Mouse (Mus musculus) embryonic facial prominence, embryonic 15.5 days (tissue): ENCODE measurements around the gene Wasf3. TPM values are rescaled to one million over a fixed set of nuclear protein-coding genes. Genes with fewer than 3 reads are reported as not detected.
"Not testable (repeated sequence)": the region's sequence is repeated elsewhere in the genome, so short reads cannot be mapped to it uniquely, and the experiment has no call there.

Experiments
- ATAC-seq: fragments of 200-750 bp; cut with Nextera tagmentation; 2 replicates; pipeline ENCODE4 v1.8.0; 2017; ENCODE audit warnings: low read depth, moderate TSS enrichment; ENCODE audit not compliant: insufficient number of reproducible peaks, low FRiP score, low TSS enrichment
- H3K27ac ChIP-seq: fragments of 300-500 bp; sonication (generic); replicated peaks from 2 replicates; pipeline ENCODE4 v1.5.1; 2015; ENCODE audit warnings: mild to moderate bottlenecking, inconsistent platforms
- H3K27me3 ChIP-seq: fragments of 300-500 bp; sonication (generic); 2 replicates; pipeline ENCODE4 v1.6.1; 2015; ENCODE audit warnings: inconsistent platforms
- H3K36me3 ChIP-seq: fragments of 300-500 bp; sonication (generic); 2 replicates; pipeline ENCODE4 v1.6.1; 2015; ENCODE audit warnings: mild to moderate bottlenecking, inconsistent platforms
- H3K4me1 ChIP-seq: fragments of 300-500 bp; sonication (generic); 2 replicates; pipeline ENCODE4 v1.6.1; 2015; ENCODE audit warnings: inconsistent platforms
- H3K4me2 ChIP-seq: fragments of 300-500 bp; sonication (generic); replicated peaks from 2 replicates; pipeline ENCODE4 v1.6.1; 2015; ENCODE audit warnings: mild to moderate bottlenecking, inconsistent platforms
- H3K4me3 ChIP-seq: fragments of 300-500 bp; sonication (generic); replicated peaks from 2 replicates; pipeline ENCODE4 v1.5.1; 2015; ENCODE audit warnings: mild to moderate bottlenecking, inconsistent platforms
- H3K9ac ChIP-seq: fragments of 300-500 bp; sonication (generic); 2 replicates; pipeline ENCODE4 v1.6.1; 2015; ENCODE audit warnings: inconsistent platforms
- H3K9me3 ChIP-seq: fragments of 300-500 bp; sonication (generic); replicated peaks from 2 replicates; pipeline ENCODE4 v1.6.1; 2016; ENCODE audit warnings: inconsistent platforms
- WGBS: fragments of 180-500 bp; shearing (Covaris S2); methylation state at CpG from one replicate; pipeline ENCODE4 v1.1.7; 2015; 5-methylcytosine and 5-hydroxymethylcytosine counted together
- polyA plus RNA-seq: library from polyadenylated mRNA; unstranded; fragments of >200 nt; fragmentation: Nextera tagmentation; extraction: Ambion mirVana; gene quantifications from 2 replicates; pipeline ENCODE4 v1.2.1, GENCODE M21; 2015

The Wasf3 gene
- polyA plus RNA-seq, 1 experiment from 2014 or later, result 3.5 TPM

- H3K9ac ChIP-seq, H3K27me3 ChIP-seq, H3K4me3 ChIP-seq, H3K27ac ChIP-seq, ATAC-seq, H3K9me3 ChIP-seq, H3K4me2 ChIP-seq, H3K4me1 ChIP-seq, H3K36me3 ChIP-seq: not testable (repeated sequence)
- WGBS, result 87% methylated on average over 6 of the region's 6 CpGs
These were observed 16.2 kb downstream of the Wasf3 start for GRCm38 (mm10) chr5:146401012-146401411.

GRCm38 (mm10) chr5:146402311-146402710 lies 17.5 kb downstream of the Wasf3 start:
- WGBS, result 83% methylated on average over 11 of the region's 11 CpGs
- Histone ChIP-seq H3K9ac (no peak overlapping the region), H3K27me3 (no peaks in the 10 kb centered on the region), H3K4me1 (no peaks in the 10 kb centered on the region), H3K4me3 (no peak overlapping the region), H3K9me3 (no peaks in the 10 kb centered on the region), H3K4me2 (no peak overlapping the region), H3K36me3 (no peaks in the 10 kb centered on the region), H3K27ac (no peak overlapping the region)
- no peak for ATAC-seq

GRCm38 (mm10) chr5:146403923-146404322 lies 19.1 kb downstream of the Wasf3 start:
- WGBS, result 37% methylated on average over 2 of the region's 2 CpGs

GRCm38 (mm10) chr5:146406133-146406532 lies 21.3 kb downstream of the Wasf3 start:
- no peak overlapping the region for H3K4me2 ChIP-seq
- ATAC-seq, result no peak
- WGBS, result 100% methylated on average over 1 of the region's 1 CpGs
- H3K36me3 ChIP-seq, result no peaks in the 10 kb centered on the region
- H3K9me3 ChIP-seq, result no peaks in the 10 kb centered on the region
- H3K27ac ChIP-seq, result no peak overlapping the region
- no peaks in the 10 kb centered on the region for H3K27me3 ChIP-seq
- no peak overlapping the region for H3K9ac ChIP-seq
- peaks cover 5% of the 10 kb centered on the region; the same call in 1 of the 2 replicates for H3K4me1 ChIP-seq
- no peak overlapping the region for H3K4me3 ChIP-seq

More at GRCm38 (mm10) chr5:146403923-146404322, 19.1 kb downstream of the Wasf3 start:
- Histone ChIP-seq H3K4me2 (no peak overlapping the region), H3K4me1 (no peaks in the 10 kb centered on the region), H3K27me3 (no peaks in the 10 kb centered on the region), H3K4me3 (no peak overlapping the region), H3K9me3 (no peaks in the 10 kb centered on the region), H3K27ac (no peak overlapping the region), H3K36me3 (no peaks in the 10 kb centered on the region), H3K9ac (no peak overlapping the region)
- no peak for ATAC-seq

- WGBS, result 57% methylated on average over 3 of the region's 3 CpGs
- peaks cover 8% of the 10 kb centered on the region; the same call in 1 of the 2 replicates for H3K4me1 ChIP-seq
- H3K4me3 ChIP-seq, result no peak overlapping the region
- no peaks in the 10 kb centered on the region for H3K9me3 ChIP-seq
- H3K27me3 ChIP-seq, result no peaks in the 10 kb centered on the region
- H3K36me3 ChIP-seq, result no peaks in the 10 kb centered on the region
- no peak for ATAC-seq
- no peak overlapping the region for H3K27ac ChIP-seq
- H3K4me2 ChIP-seq, result no peak overlapping the region
- H3K9ac ChIP-seq, result no peak overlapping the region
These were observed 23.0 kb downstream of the Wasf3 start for GRCm38 (mm10) chr5:146407791-146408190.

GRCm38 (mm10) chr5:146408604-146409003 lies 23.8 kb downstream of the Wasf3 start:
- Histone ChIP-seq H3K9me3 (no peaks in the 10 kb centered on the region), H3K4me2 (no peak overlapping the region), H3K4me1 (peaks cover 8% of the 10 kb centered on the region; the same call in 1 of the 2 replicates), H3K36me3 (no peaks in the 10 kb centered on the region), H3K27ac (no peak overlapping the region), H3K9ac (no peak overlapping the region), H3K4me3 (no peak overlapping the region), H3K27me3 (no peaks in the 10 kb centered on the region)
- WGBS, result 55% methylated on average over 8 of the region's 8 CpGs
- no peak for ATAC-seq

GRCm38 (mm10) chr5:146410821-146411220 lies 26.0 kb downstream of the Wasf3 start:
- H3K4me2 ChIP-seq, result 0 out of 2 replicates have a peak overlapping the region, but pooled peaks have one; percentile 10
- 75% methylated on average over 4 of the region's 4 CpGs for WGBS
- H3K36me3 ChIP-seq, result no peaks in the 10 kb centered on the region
- H3K27me3 ChIP-seq, result no peaks in the 10 kb centered on the region
- no peak overlapping the region for H3K4me3 ChIP-seq
- H3K9me3 ChIP-seq, result no peaks in the 10 kb centered on the region
- no peak overlapping the region for H3K27ac ChIP-seq
- no peak overlapping the region for H3K9ac ChIP-seq
- peaks cover 16% of the 10 kb centered on the region for H3K4me1 ChIP-seq
- ATAC-seq, result no peak

GRCm38 (mm10) chr5:146412743-146413430 lies 28.1 kb downstream of the Wasf3 start:
- H3K27me3 ChIP-seq, result no peaks in the 10 kb centered on the region
- no peaks in the 10 kb centered on the region for H3K9me3 ChIP-seq
- no peak; the same call in 1 of the 2 replicates for ATAC-seq
- 67% methylated on average over 15 of the region's 15 CpGs for WGBS
- no peak overlapping the region for H3K9ac ChIP-seq
- H3K36me3 ChIP-seq, result no peaks in the 10 kb centered on the region
- H3K27ac ChIP-seq, result no peak overlapping the region
- H3K4me3 ChIP-seq, result no peak overlapping the region
- peaks cover 16% of the 10 kb centered on the region for H3K4me1 ChIP-seq
- no peak overlapping the region for H3K4me2 ChIP-seq

GRCm38 (mm10) chr5:146414611-146415010 lies 29.8 kb downstream of the Wasf3 start:
- Histone ChIP-seq H3K27ac (no peak overlapping the region), H3K27me3 (no peaks in the 10 kb centered on the region), H3K4me3 (no peak overlapping the region), H3K4me2 (no peak overlapping the region), H3K9ac (no peak overlapping the region), H3K4me1 (peaks cover 16% of the 10 kb centered on the region), H3K36me3 (no peaks in the 10 kb centered on the region), H3K9me3 (no peaks in the 10 kb centered on the region)
- WGBS, result 68% methylated on average over 4 of the region's 4 CpGs
- no peak for ATAC-seq

GRCm38 (mm10) chr5:146415218-146415617 lies 30.4 kb downstream of the Wasf3 start:
- no peaks in the 10 kb centered on the region for H3K36me3 ChIP-seq
- no peak overlapping the region for H3K27ac ChIP-seq
- H3K4me1 ChIP-seq, result peaks cover 16% of the 10 kb centered on the region
- no peak overlapping the region for H3K9ac ChIP-seq
- no peak overlapping the region for H3K4me3 ChIP-seq
- no peaks in the 10 kb centered on the region for H3K27me3 ChIP-seq
- H3K4me2 ChIP-seq, result no peak overlapping the region
- no peaks in the 10 kb centered on the region for H3K9me3 ChIP-seq
- ATAC-seq, result no peak
- 74% methylated on average over 12 of the region's 12 CpGs for WGBS

GRCm38 (mm10) chr5:146416331-146417110 lies 31.7 kb downstream of the Wasf3 start:
- WGBS, result 68% methylated on average over 20 of the region's 20 CpGs
- no peak overlapping the region for H3K4me3 ChIP-seq
- ATAC-seq, result no peak
- no peak overlapping the region for H3K4me2 ChIP-seq
- no peak overlapping the region for H3K27ac ChIP-seq
- no peaks in the 10 kb centered on the region for H3K27me3 ChIP-seq
- no peaks in the 10 kb centered on the region for H3K9me3 ChIP-seq
- H3K9ac ChIP-seq, result no peak overlapping the region
- H3K36me3 ChIP-seq, result no peaks in the 10 kb centered on the region
- H3K4me1 ChIP-seq, result peaks cover 8% of the 10 kb centered on the region; the same call in 1 of the 2 replicates
